In the genomic region with DNA sequence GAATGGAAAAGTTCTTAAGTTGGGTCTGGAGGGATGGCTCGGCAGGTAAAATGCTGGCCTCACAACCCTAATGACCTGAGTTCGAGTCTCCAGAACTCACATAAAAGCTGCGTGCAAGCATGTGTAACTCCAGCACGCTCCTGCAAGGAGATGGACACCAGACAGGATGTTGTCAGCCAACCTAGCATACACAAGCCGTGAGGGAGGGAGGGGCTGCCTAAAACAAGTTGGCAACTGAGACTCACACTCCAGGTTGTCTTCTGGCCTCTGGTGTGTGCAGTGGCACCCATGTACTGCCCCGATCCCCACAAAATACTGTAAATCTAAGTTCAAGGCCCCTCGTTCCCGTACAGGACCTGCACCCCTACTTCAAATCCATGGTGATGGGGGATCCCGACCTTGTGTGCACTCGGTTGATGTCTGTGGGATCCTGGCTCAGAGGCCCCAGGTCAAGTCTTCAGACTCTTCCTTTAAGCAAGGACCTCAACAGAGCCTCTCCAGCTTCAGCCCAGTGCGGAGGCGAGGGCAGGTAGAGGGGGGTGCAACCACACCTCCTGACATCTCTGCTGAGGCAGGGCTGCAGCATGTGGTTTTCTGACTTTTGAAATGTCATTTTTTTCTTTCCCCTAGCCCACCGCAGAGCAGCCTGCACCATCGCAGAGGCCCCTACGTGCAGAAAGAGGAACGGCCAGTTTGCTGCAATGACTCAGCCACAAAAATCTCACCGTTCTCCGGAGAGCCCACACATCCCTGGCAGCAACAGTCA, we compare ENCODE assay signal across 11 mouse cellular contexts. TPM values are rescaled to one million over a fixed set of nuclear protein-coding genes. Genes with fewer than 3 reads are reported as not detected.
DNase-seq lines count a peak whose midpoint lies in the region; ATAC-seq and TF ChIP-seq lines count a peak whose summit lies in the region.
"Had no signal": no experiment of that assay in that cellular context is flagged by ENCODE, and none has a peak within 500 bp of the region (broad histone marks: within the 10 kb centered on the region; RNA-seq: fewer than 3 reads in every experiment).

No protein-coding gene starts in this region.

- H3K27ac ChIP-seq in liver, embryonic 12.5 days: peak overlapping the region; percentile 61; the same call in 1 of the 2 replicates
- no peak overlapping the region for H3K27ac ChIP-seq in liver, embryonic 11.5 days (ENCODE audit: low read depth, low read length)
- peak overlapping the region; percentile 97 for H3K27ac ChIP-seq in bone marrow, adult 2 months (ENCODE audit: control insufficient read depth, insufficient read depth, low read depth, low read length, poor library complexity)
- peak overlapping the region; percentile 21 for H3K27ac ChIP-seq in liver, embryonic 16.5 days (ENCODE audit: low read length)
- peak overlapping the region; percentile 89 for H3K27ac ChIP-seq in thymus, adult 2 months (ENCODE audit: control insufficient read depth, insufficient read depth, low read length)
- no peak overlapping the region for H3K27ac ChIP-seq in hindbrain, postnatal 0 days
- no peak overlapping the region for H3K27ac ChIP-seq in midbrain, embryonic 13.5 days

- H3K9ac ChIP-seq in liver, embryonic 12.5 days: no peak overlapping the region
- no peak overlapping the region for H3K9ac ChIP-seq in liver, embryonic 11.5 days (ENCODE audit: low read depth, low read length)
- H3K9ac ChIP-seq in liver, embryonic 16.5 days (ENCODE audit: low read depth, low read length): no peak overlapping the region
- no peak overlapping the region for H3K9ac ChIP-seq in hindbrain, postnatal 0 days (replicated peaks; ENCODE audit: low read length)
- H3K9ac ChIP-seq in midbrain, embryonic 13.5 days (replicated peaks): no peak overlapping the region

- TF ChIP-seq CTCF in bone marrow, adult 2 months (IDR thresholded peaks at IDR 0.05; ENCODE audit: control insufficient read depth, insufficient read depth, low read length): no peak
- no peak for TF ChIP-seq CTCF in thymus, adult 2 months (IDR thresholded peaks at IDR 0.05; ENCODE audit: borderline replicate concordance, control insufficient read depth, extremely low read depth, insufficient read depth, low read length, poor library complexity)
- no peak for TF ChIP-seq CTCF in hindbrain, postnatal 0 days (IDR thresholded peaks at IDR 0.05; ENCODE audit: low read depth)

- H3K4me2 ChIP-seq in liver, embryonic 12.5 days: peak overlapping the region; percentile 51
- H3K4me2 ChIP-seq in liver, embryonic 11.5 days: no peak overlapping the region
- peak overlapping the region; percentile 24; the same call in 1 of the 2 replicates for H3K4me2 ChIP-seq in liver, embryonic 16.5 days (ENCODE audit: low read depth, low read length)
- no peak overlapping the region for H3K4me2 ChIP-seq in hindbrain, postnatal 0 days (ENCODE audit: low read depth, low read length)
- H3K4me2 ChIP-seq in midbrain, embryonic 13.5 days (replicated peaks): no peak overlapping the region

- H3K9me3 ChIP-seq in liver, embryonic 12.5 days (replicated peaks): no peaks in the 10 kb centered on the region
- H3K9me3 ChIP-seq in liver, embryonic 11.5 days (ENCODE audit: control insufficient read depth, low read length): no peaks in the 10 kb centered on the region
- no peaks in the 10 kb centered on the region for H3K9me3 ChIP-seq in liver, embryonic 16.5 days (replicated peaks; ENCODE audit: control insufficient read depth, low read length)
- H3K9me3 ChIP-seq in hindbrain, postnatal 0 days (ENCODE audit: low read length): no peaks in the 10 kb centered on the region
- H3K9me3 ChIP-seq in midbrain, embryonic 13.5 days: no peaks in the 10 kb centered on the region

- ATAC-seq in liver, embryonic 12.5 days: no peak
- ATAC-seq in liver, embryonic 11.5 days (replicated peaks; ENCODE audit: low FRiP score): no peak
- ATAC-seq in liver, embryonic 16.5 days (ENCODE audit: low read depth): no peak
- no peak for ATAC-seq in hindbrain, postnatal 0 days
- no peak for ATAC-seq in midbrain, embryonic 13.5 days
- ATAC-seq: midbrain, embryonic 16.5 days had no signal

- H3K4me3 ChIP-seq in liver, embryonic 12.5 days: no peak overlapping the region
- H3K4me3 ChIP-seq in liver, embryonic 11.5 days (ENCODE audit: low read depth, low read length): no peak overlapping the region
- H3K4me3 ChIP-seq in bone marrow, adult 2 months (replicated peaks; ENCODE audit: control insufficient read depth, low read depth, low read length): peak overlapping the region; percentile 89
- H3K4me3 ChIP-seq in liver, embryonic 16.5 days (ENCODE audit: low read depth, low read length): peak overlapping the region; percentile 23; the same call in 1 of the 2 replicates
- H3K4me3 ChIP-seq in thymus, adult 2 months (ENCODE audit: control insufficient read depth, insufficient read depth, low read length): peak overlapping the region; percentile 79
- H3K4me3 ChIP-seq in hindbrain, postnatal 0 days (ENCODE audit: low read length): no peak overlapping the region
- no peak overlapping the region for H3K4me3 ChIP-seq in midbrain, embryonic 13.5 days (replicated peaks)

- no peaks in the 10 kb centered on the region for H3K27me3 ChIP-seq in liver, embryonic 12.5 days (replicated peaks)
- no peaks in the 10 kb centered on the region for H3K27me3 ChIP-seq in liver, embryonic 11.5 days (replicated peaks; ENCODE audit: control insufficient read depth, insufficient read depth, low read length)
- no peaks in the 10 kb centered on the region for H3K27me3 ChIP-seq in liver, embryonic 16.5 days (ENCODE audit: control insufficient read depth, insufficient read depth, low read depth, low read length)
- H3K27me3 ChIP-seq in thymus, adult 2 months (ENCODE audit: control insufficient read depth, insufficient read depth, low read length): no peaks in the 10 kb centered on the region
- H3K27me3 ChIP-seq in hindbrain, postnatal 0 days (ENCODE audit: insufficient read depth, low read length): no peaks in the 10 kb centered on the region
- H3K27me3 ChIP-seq in midbrain, embryonic 13.5 days: no peaks in the 10 kb centered on the region

- H3K4me1 ChIP-seq in liver, embryonic 12.5 days: peaks cover 74% of the 10 kb centered on the region
- peaks cover 62% of the 10 kb centered on the region for H3K4me1 ChIP-seq in liver, embryonic 11.5 days (replicated peaks; ENCODE audit: control insufficient read depth, insufficient read depth, low read length)
- peaks cover 14% of the 10 kb centered on the region for H3K4me1 ChIP-seq in bone marrow, adult 2 months (ENCODE audit: control insufficient read depth, insufficient read depth, low read length)
- peaks cover 50% of the 10 kb centered on the region for H3K4me1 ChIP-seq in liver, embryonic 16.5 days (ENCODE audit: control insufficient read depth, low read depth, low read length)
- H3K4me1 ChIP-seq in thymus, adult 2 months (replicated peaks; ENCODE audit: control insufficient read depth, insufficient read depth, low read length): peaks cover 68% of the 10 kb centered on the region
- H3K4me1 ChIP-seq in hindbrain, postnatal 0 days (ENCODE audit: insufficient read depth, low read length): peaks cover 23% of the 10 kb centered on the region
- H3K4me1 ChIP-seq in midbrain, embryonic 13.5 days (replicated peaks): peaks cover 68% of the 10 kb centered on the region

- no peak for TF ChIP-seq POLR2A in bone marrow, adult 2 months (IDR thresholded peaks at IDR 0.05; ENCODE audit: borderline replicate concordance, control insufficient read depth, low read depth, low read length)
- TF ChIP-seq POLR2A in thymus, adult 2 months (IDR thresholded peaks at IDR 0.05; ENCODE audit: control insufficient read depth, extremely low read depth, insufficient read depth, low read length, poor library complexity): no peak

- no peak for DNase-seq in liver, embryonic 11.5 days (ENCODE audit: low spot score)
- DNase-seq in thymus, adult 2 months: peak; percentile 62
- DNase-seq in hindbrain, postnatal 0 days (ENCODE audit: low spot score): no peak
- no peak for DNase-seq in neural tube, embryonic 10.5 days (ENCODE audit: extremely low spot score, low spot score)
- DNase-seq: layer of hippocampus, adult 9-11 months had no signal

- peaks cover 10% of the 10 kb centered on the region; the same call in 1 of the 2 replicates for H3K36me3 ChIP-seq in liver, embryonic 12.5 days
- peaks cover 5% of the 10 kb centered on the region; the same call in 1 of the 2 replicates for H3K36me3 ChIP-seq in liver, embryonic 11.5 days (ENCODE audit: control insufficient read depth, insufficient read depth, low read length)
- H3K36me3 ChIP-seq in liver, embryonic 16.5 days (ENCODE audit: control insufficient read depth, insufficient read depth): no peaks in the 10 kb centered on the region
- peaks cover 19% of the 10 kb centered on the region for H3K36me3 ChIP-seq in thymus, adult 2 months (ENCODE audit: control insufficient read depth, insufficient read depth, low read length)
- no peaks in the 10 kb centered on the region for H3K36me3 ChIP-seq in hindbrain, postnatal 0 days (ENCODE audit: insufficient read depth, low read length)
- peaks cover 10% of the 10 kb centered on the region; the same call in 1 of the 2 replicates for H3K36me3 ChIP-seq in midbrain, embryonic 13.5 days

- WGBS in liver, embryonic 12.5 days (ENCODE audit: insufficient replicate concordance): 47% methylated on average over 18 of the region's 18 CpGs
- 64% methylated on average over 18 of the region's 18 CpGs for WGBS in liver, embryonic 11.5 days
- WGBS in bone marrow, adult 2 months: 22% methylated on average over 18 of the region's 18 CpGs
- 39% methylated on average over 18 of the region's 18 CpGs for WGBS in liver, embryonic 16.5 days (ENCODE audit: insufficient replicate concordance)
- 14% methylated on average over 18 of the region's 18 CpGs for WGBS in thymus, adult 2 months
- 89% methylated on average over 18 of the region's 18 CpGs for WGBS in hindbrain, postnatal 0 days
- WGBS in midbrain, embryonic 13.5 days: 91% methylated on average over 18 of the region's 18 CpGs

RNA-seq across cellular contexts. Expression of gene Akna, which starts 2.4 kb away (rescaled TPM):
- polyA plus RNA-seq in liver, embryonic 12.5 days (2016; fragmentation: Nextera tagmentation; extraction: Ambion mirVana): 5.4 and 5.7 TPM in 2 replicates
- polyA plus RNA-seq in liver, embryonic 11.5 days (2014; fragmentation: Nextera tagmentation; extraction: Ambion mirVana): 8.8 and 8.9 TPM in 2 replicates
- polyA plus RNA-seq in bone marrow, adult 2 months (2011; ENCODE audit: insufficient read depth, insufficient read length, low replicate concordance, missing spikeins): 34.5 and 61.0 TPM in 2 replicates
- polyA plus RNA-seq in liver, embryonic 16.5 days (2015; fragmentation: Nextera tagmentation; extraction: Ambion mirVana): 5.1 and 6.1 TPM in 2 replicates
- 76.6 and 92.4 TPM in 2 replicates for polyA plus RNA-seq in thymus, adult 2 months (2012; rRNA removed)
- total RNA-seq in hindbrain, postnatal 0 days (2014; rRNA removed): 7.2 and 8.1 TPM in 2 replicates
- polyA plus RNA-seq in hindbrain, postnatal 0 days (2015; fragmentation: Nextera tagmentation; extraction: Ambion mirVana): 2.7 and 3.2 TPM in 2 replicates
- 10.7 and 11.8 TPM in 2 replicates for polyA plus RNA-seq in midbrain, embryonic 13.5 days (2015; fragmentation: Nextera tagmentation; extraction: Ambion mirVana)

RNA-seq across cellular contexts. Expression of gene Orm2, which starts 38.5 kb away (rescaled TPM):
- polyA plus RNA-seq in liver, embryonic 12.5 days (2016; fragmentation: Nextera tagmentation; extraction: Ambion mirVana): not detected in 2 replicates
- not detected in 2 replicates for polyA plus RNA-seq in liver, embryonic 11.5 days (2014; fragmentation: Nextera tagmentation; extraction: Ambion mirVana)
- polyA plus RNA-seq in bone marrow, adult 2 months (2011; ENCODE audit: insufficient read depth, insufficient read length, low replicate concordance, missing spikeins): not detected in 2 replicates
- polyA plus RNA-seq in liver, embryonic 16.5 days (2015; fragmentation: Nextera tagmentation; extraction: Ambion mirVana): not detected in 2 replicates
- polyA plus RNA-seq in thymus, adult 2 months (2012; rRNA removed): 0.31 and 0.38 TPM in 2 replicates
- not detected in 2 replicates for total RNA-seq in hindbrain, postnatal 0 days (2014; rRNA removed)
- not detected in 2 replicates for polyA plus RNA-seq in hindbrain, postnatal 0 days (2015; fragmentation: Nextera tagmentation; extraction: Ambion mirVana)
- not detected in 2 replicates for polyA plus RNA-seq in midbrain, embryonic 13.5 days (2015; fragmentation: Nextera tagmentation; extraction: Ambion mirVana)
- polyA plus RNA-seq: heart, embryonic 14.5 days; midbrain, embryonic 16.5 days had no signal

RNA-seq across cellular contexts. Expression of gene Orm3, which starts 44.8 kb away (rescaled TPM):
- not detected in 2 replicates for polyA plus RNA-seq in liver, embryonic 12.5 days (2016; fragmentation: Nextera tagmentation; extraction: Ambion mirVana)
- polyA plus RNA-seq in liver, embryonic 11.5 days (2014; fragmentation: Nextera tagmentation; extraction: Ambion mirVana): not detected in 2 replicates
- not detected in 2 replicates for polyA plus RNA-seq in bone marrow, adult 2 months (2011; ENCODE audit: insufficient read depth, insufficient read length, low replicate concordance, missing spikeins)
- polyA plus RNA-seq in liver, embryonic 16.5 days (2015; fragmentation: Nextera tagmentation; extraction: Ambion mirVana): not detected in 2 replicates
- polyA plus RNA-seq in thymus, adult 2 months (2012; rRNA removed): 0.18 and 0.28 TPM in 2 replicates
- total RNA-seq in hindbrain, postnatal 0 days (2014; rRNA removed): not detected in 2 replicates
- polyA plus RNA-seq in hindbrain, postnatal 0 days (2015; fragmentation: Nextera tagmentation; extraction: Ambion mirVana): not detected in 2 replicates
- polyA plus RNA-seq in midbrain, embryonic 13.5 days (2015; fragmentation: Nextera tagmentation; extraction: Ambion mirVana): not detected in 2 replicates
- polyA plus RNA-seq: heart, embryonic 14.5 days; midbrain, embryonic 16.5 days had no signal

RNA-seq across cellular contexts. Expression of gene Orm1, which starts 56.4 kb away (rescaled TPM):
- polyA plus RNA-seq in liver, embryonic 12.5 days (2016; fragmentation: Nextera tagmentation; extraction: Ambion mirVana): not detected in 2 replicates
- not detected in 2 replicates for polyA plus RNA-seq in liver, embryonic 11.5 days (2014; fragmentation: Nextera tagmentation; extraction: Ambion mirVana)
- polyA plus RNA-seq in bone marrow, adult 2 months (2011; ENCODE audit: insufficient read depth, insufficient read length, low replicate concordance, missing spikeins): 13.2 and 43.2 TPM in 2 replicates
- 1.0 and 1.1 TPM in 2 replicates for polyA plus RNA-seq in liver, embryonic 16.5 days (2015; fragmentation: Nextera tagmentation; extraction: Ambion mirVana)
- polyA plus RNA-seq in thymus, adult 2 months (2012; rRNA removed): 3.5 and 5.3 TPM in 2 replicates
- not detected in 2 replicates for total RNA-seq in hindbrain, postnatal 0 days (2014; rRNA removed)
- polyA plus RNA-seq in hindbrain, postnatal 0 days (2015; fragmentation: Nextera tagmentation; extraction: Ambion mirVana): not detected in 2 replicates
- not detected in 2 replicates for polyA plus RNA-seq in midbrain, embryonic 13.5 days (2015; fragmentation: Nextera tagmentation; extraction: Ambion mirVana)
- polyA plus RNA-seq: heart, embryonic 14.5 days; midbrain, embryonic 16.5 days had no signal

Comparison
In these comparisons a context has a peak if more than half of its experiments do, and no peak if none do; other contexts are left out.
1. H3K27ac ChIP-seq: peak in liver, embryonic 12.5 days (single experiment), bone marrow, adult 2 months (single experiment), liver, embryonic 16.5 days (single experiment) and thymus, adult 2 months (single experiment); none in liver, embryonic 11.5 days (single experiment), hindbrain, postnatal 0 days (single experiment) and midbrain, embryonic 13.5 days (single experiment).
2. H3K4me2 ChIP-seq: peak in liver, embryonic 12.5 days (single experiment) and liver, embryonic 16.5 days (single experiment); none in liver, embryonic 11.5 days (single experiment), hindbrain, postnatal 0 days (single experiment) and midbrain, embryonic 13.5 days (single experiment).
3. H3K4me3 ChIP-seq: peak in bone marrow, adult 2 months (single experiment), liver, embryonic 16.5 days (single experiment) and thymus, adult 2 months (single experiment); none in liver, embryonic 12.5 days (single experiment), liver, embryonic 11.5 days (single experiment), hindbrain, postnatal 0 days (single experiment) and midbrain, embryonic 13.5 days (single experiment).